Mouse (Mus musculus) kidney, postnatal 14 days (tissue): ENCODE results near the gene Acot11.
"Not testable (repeated sequence)": the region's sequence is repeated elsewhere in the genome, so short reads cannot be mapped to it uniquely, and the experiment has no call there.

ENCODE experiments used
- DNase-seq: peaks from one replicate; pipeline ENCODE4 v3.0.0; 2022; ENCODE audit warnings: mixed read lengths

Acot11 gene

GRCm38 (mm10) chr4:106810039-106810438 is 5.2 kb upstream of the Acot11 start:
- no peak for DNase-seq

GRCm38 (mm10) chr4:106807287-106807686 is 2.5 kb upstream of the Acot11 start:
- no peak for DNase-seq

- DNase-seq, result no peak
Observed at GRCm38 (mm10) chr4:106805890-106806289, 1.1 kb upstream of the Acot11 start.

- no peak for DNase-seq
Observed at GRCm38 (mm10) chr4:106804201-106804909, 443 bp downstream of the Acot11 start.

GRCm38 (mm10) chr4:106803781-106804180 is 1.0 kb downstream of the Acot11 start:
- DNase-seq, result no peak

- DNase-seq, result peak; percentile 91
Observed at GRCm38 (mm10) chr4:106799772-106800336, 4.9 kb downstream of the Acot11 start.

GRCm38 (mm10) chr4:106798908-106799546 is 5.8 kb downstream of the Acot11 start:
- peak; percentile 68 for DNase-seq

- DNase-seq, result no peak
Observed at GRCm38 (mm10) chr4:106795289-106795688, 9.5 kb downstream of the Acot11 start.

- no peak for DNase-seq
Observed at GRCm38 (mm10) chr4:106794247-106794646, 10.6 kb downstream of the Acot11 start.

- not testable (repeated sequence) for DNase-seq
Observed at GRCm38 (mm10) chr4:106793826-106794225, 11.0 kb downstream of the Acot11 start.

GRCm38 (mm10) chr4:106792276-106792675 is 12.5 kb downstream of the Acot11 start:
- DNase-seq, result no peak

GRCm38 (mm10) chr4:106790938-106791337 is 13.9 kb downstream of the Acot11 start:
- no peak for DNase-seq

- DNase-seq, result not testable (repeated sequence)
Observed at GRCm38 (mm10) chr4:106790218-106790617, 14.6 kb downstream of the Acot11 start.

- DNase-seq, result no peak
Observed at GRCm38 (mm10) chr4:106789705-106790104, 15.1 kb downstream of the Acot11 start.

GRCm38 (mm10) chr4:106788627-106789026 is 16.2 kb downstream of the Acot11 start:
- no peak for DNase-seq

- DNase-seq, result no peak
Observed at GRCm38 (mm10) chr4:106787830-106788229, 17.0 kb downstream of the Acot11 start.

- DNase-seq, result no peak
Observed at GRCm38 (mm10) chr4:106785753-106786540, 18.9 kb downstream of the Acot11 start.

- no peak for DNase-seq
Observed at GRCm38 (mm10) chr4:106785345-106785744, 19.5 kb downstream of the Acot11 start.

- no peak for DNase-seq
Observed at GRCm38 (mm10) chr4:106784806-106785205, 20.0 kb downstream of the Acot11 start.

GRCm38 (mm10) chr4:106783137-106783536 is 21.7 kb downstream of the Acot11 start:
- DNase-seq, result no peak

GRCm38 (mm10) chr4:106780045-106780444 is 24.8 kb downstream of the Acot11 start:
- no peak for DNase-seq

- DNase-seq, result peak; percentile 97
Observed at GRCm38 (mm10) chr4:106778116-106778788, 26.5 kb downstream of the Acot11 start.

- no peak for DNase-seq
Observed at GRCm38 (mm10) chr4:106776998-106777397, 27.8 kb downstream of the Acot11 start.
